Mouse (Mus musculus): Measurements from ENCODE around the gene Rpl38.

Rpl38 gene

DNA sequence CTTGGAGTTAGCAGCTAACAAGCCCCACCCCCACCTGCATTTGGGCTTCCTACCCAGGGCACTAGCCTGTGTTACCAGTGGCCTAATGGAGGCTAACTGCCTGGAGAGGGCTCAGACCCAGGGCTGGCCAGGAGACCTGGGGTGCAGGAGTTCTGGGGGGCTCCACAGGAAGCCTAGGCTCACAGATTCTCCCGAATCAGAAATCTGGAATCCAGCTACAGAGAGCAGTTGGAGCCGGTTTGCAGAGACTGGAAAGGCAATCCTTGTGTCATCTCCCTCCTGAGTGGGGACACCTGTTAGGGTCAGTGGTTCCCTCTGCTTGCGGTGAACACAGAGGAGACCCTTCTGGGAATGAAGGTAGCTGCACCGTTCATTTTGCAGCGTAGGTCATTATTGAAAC lies 12.7 kb downstream of the Rpl38 start:
- no peak for DNase-seq

DNA sequence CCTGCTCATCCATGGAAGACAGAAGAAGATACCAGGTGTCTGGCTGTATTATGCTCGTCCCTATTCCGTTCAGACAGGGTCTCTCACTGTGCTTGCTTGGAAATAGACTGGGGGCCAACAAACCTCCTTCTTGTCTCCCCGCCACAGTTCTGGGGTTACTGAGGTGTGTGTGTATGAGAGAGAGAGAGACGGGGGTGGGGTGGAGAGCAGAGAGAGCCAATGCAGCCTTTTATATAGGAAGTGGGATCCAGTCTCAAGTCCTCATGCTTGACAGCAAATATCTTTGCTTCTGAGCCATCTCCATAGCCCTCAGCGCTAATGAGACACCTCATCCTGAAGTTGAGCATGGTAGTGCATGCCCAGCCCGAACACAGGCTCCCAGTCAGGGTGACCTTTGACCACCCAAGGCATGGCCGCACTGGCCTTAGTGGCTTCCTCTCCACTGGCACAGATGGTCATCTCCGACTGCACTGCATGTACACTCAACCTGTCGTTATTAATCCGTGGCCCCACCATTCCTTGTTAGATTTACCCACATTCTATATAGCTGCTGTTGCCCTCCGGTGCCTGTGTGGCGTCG lies 14.1 kb downstream of the Rpl38 start:
- peak; percentile 44 to 68 for DNase-seq

DNA sequence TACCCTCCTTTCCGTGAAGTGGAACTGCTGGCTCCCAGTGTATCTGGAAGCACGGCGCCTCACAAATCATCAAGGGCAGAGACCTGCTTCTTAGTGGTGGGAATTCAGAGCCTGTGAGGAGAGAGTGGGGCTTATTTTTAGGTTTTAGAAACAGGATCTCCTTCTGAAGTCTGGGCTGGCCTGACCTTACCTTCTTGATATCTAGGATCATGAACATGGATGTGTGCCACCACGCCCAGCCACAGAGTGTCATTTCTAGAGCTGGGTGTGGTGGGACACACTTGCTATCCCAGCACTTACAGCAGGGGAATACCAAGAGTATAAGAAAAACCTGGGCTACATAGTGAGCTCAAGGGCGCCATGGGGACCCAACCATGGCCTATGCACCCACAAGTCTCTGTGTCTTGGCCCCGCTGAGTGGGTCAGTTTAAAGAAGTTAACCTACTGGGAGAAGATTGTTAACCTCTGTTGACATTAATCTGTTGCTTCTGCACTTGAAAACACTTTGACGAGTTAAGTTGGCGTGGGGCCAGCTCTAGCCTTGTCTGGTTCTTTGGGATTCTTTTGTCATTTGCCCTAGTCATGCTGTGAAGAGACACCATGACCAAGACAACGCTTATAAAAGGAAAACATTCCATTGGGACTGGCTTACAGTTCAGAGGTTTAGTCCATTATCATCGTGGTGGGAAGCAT lies 14.9 kb downstream of the Rpl38 start:
- DNase-seq, result peak in 1 of 2 experiments; percentile 40

DNA sequence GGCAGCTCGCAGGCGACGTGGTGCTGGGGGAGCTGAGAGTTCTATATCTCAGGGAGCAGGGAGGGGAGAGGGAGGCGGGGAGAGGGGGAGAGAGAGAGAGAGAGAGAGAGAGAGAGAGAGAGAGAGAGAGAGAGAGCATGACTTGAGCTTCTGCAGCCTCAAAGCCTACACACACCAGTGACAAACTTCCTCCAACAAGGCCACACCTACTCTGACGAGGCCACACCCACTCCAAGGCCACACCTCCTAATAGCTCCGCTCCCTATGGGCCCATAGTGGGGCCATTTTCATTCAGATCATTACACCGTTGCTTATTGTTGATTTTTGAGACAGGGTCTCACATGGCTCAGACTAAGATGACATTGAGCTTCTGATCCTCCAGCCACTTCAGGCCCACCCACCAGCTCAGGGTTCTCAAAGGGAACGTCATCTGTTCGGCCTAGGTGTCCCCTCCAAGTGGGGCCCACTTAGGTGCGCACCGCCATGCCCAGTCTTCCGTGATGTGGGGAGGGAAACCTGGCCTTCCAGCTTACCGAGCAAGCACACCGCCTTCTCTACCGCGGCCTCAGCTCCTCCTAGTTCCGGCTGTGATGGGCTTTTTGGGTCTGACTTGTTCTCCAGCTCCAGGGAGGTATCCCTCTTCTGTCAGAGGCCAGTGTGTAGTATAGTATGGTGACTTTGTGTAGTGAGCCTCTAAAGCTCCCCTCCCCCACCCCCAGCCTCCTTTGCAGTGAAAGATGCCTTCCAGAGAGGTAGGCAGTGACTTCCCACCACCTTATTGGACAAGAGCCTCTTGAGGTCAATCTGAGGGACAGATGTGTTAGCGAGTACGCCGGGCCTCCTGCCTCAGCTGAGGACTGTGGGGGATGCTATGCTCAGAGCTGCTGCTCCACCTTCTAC lies 15.6 kb downstream of the Rpl38 start:
- no peak for DNase-seq

DNA sequence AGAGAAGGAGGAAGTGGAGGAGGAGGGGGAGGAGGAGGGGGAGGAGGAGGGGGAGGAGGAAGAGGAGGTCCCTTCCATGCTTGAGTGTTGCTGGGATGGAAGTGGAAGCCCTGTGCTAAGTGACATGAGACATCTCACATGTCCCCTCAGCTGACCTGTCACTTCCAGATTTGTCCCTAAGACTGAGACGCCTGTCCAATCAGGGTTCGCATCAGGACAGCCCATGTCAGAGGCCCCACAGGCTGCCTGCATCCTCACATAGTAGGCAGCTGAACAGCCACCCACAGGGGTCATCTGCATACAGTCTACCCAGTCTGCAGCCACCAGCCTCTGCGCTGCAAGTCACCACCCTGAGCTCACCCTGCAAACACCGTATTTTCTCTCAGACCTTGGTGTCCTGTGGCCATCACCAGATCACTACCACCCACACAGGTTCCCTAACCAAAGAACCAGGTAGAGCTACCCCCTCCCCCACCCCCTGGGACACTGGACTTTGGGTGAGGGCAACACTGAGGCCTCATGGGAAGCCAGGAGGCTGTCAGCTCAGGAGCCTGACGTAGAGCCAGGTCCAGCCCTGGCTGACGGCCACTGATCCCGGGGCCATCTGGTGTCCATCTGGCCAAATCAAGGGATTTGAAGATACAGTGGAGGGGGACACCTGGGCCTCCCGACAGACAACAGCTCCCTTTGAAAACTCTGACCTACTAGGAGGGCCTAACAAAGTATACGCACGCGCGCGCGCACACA lies 16.5 kb downstream of the Rpl38 start:
- peak; percentile 79 to 93 for DNase-seq

DNA sequence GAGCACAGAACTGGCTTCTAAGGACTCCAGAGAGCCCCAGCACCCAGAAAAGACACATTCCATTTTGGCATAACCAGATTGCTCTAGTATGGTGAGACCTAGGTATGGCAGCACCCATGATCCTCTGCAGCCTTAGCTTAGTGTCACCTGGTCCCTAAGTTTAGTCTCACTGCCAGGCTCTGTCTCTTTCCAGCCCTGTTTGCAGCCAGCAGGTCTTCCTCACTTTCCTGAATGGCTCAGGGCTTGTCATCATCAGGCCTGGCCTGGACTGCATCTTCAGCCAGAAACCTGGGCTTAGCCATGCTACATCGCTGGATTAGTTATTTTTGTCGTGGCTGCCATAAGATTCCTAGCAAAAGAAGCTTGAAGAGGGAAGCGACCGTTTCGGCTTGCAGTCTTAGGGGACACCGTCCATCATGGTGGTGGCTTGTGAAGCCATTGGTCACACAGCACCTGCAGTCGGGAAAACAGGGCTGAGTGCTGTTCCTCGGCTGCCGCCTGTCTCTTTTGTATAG lies 17.3 kb downstream of the Rpl38 start:
- DNase-seq, result no peak

DNA sequence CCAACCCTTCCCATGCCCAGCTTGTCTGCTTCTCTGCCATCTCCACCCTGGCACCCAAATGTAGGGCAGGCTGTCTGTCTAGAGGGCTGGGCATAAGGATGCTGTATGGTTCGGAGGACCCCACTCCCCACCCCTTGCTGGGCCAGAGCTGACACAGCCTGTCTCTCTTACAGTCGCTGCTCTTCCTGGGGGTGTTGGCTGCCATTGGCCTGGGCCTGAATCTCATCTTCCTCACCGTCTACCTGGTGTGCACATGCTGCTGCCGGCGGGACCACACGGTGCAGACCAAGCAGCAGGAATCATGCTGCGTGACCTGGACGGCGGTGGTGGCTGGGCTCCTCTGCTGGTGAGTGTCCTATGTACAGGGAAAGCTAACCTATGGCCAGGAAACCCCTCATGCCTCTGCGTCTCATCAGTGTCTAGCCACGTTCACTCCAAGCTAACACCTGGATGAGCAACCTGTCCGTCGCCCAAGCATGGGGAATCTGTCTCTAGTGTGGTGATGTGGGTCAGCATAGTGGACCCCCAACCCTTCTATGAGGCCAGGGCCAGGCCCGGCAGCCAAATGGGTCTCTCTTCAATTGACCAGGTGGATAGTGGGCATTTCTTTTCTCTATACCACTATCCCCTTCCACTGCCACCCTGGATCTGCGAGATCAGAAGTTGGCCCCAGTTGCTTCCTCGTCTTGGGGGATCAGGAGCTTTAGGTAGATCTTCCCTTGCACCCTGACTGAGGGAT lies 18.1 kb downstream of the Rpl38 start:
- DNase-seq, result no peak

DNA sequence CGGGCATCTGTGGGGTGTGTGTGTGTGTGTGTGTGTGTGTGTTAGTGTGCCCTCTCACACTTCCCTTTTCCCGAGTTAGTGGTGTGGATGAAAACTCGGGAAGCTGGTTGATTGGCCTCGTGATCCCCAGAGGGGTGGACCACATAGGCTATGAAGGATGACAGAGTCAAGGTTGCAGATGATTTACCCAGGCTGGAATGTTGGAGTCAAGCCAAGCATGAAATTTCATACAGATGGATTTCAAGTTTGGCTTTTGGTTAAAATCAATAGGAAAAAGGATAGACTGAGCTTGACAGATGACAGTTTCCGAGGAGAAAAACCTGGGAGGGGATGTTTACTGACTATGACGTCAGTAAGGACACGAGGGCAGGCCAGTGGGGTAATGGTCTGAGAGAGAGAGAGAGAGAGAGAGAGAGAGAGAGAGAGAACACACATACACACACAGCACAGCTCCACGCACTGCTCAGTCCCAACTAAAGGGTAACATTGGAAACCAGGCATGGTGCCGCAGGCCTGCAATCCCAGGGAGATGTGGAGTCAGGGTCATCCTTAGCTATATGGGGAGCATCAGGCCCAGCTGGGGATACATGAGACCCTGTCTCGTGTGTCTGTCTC lies 19.4 kb downstream of the Rpl38 start:
- peak in 1 of 2 experiments; percentile 22 for DNase-seq

DNA sequence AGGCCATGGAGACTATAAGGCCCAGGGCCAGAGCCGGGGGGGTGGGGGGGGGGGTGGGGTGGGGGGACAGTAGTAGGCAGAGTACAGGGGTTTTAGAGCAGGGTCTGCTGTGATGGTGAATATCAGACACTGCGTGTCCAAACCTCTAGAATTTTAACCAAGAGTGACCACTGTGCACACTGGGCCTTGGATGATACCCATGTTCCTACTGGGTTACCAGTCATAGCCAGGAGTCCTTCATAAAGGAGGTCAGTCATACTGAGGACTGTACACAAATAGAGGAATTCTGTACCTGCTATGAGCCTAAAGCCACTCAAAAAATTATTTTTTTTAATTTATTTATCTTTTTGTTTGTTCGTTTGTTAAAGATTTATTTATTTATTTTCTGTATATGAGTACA lies 20.4 kb downstream of the Rpl38 start:
- DNase-seq, result no peak

DNA sequence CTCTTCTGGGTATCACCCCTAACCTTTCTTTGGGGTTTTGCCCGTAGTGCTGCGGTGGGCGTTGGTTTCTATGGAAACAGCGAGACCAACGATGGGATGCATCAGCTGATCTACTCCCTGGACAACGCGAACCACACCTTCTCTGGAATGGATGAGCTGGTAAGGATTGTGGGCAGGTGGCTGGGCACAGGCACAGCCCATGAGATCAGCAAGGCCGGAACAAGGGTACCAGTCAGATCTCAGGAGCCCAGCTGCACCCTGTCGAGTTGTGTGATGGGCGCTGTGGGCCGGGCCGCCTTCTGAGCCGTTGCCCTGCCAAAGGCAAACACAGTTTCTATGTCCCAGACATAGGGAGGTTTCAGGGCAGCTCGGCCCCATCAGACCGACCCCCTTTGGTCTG lies 21.9 kb downstream of the Rpl38 start:
- no peak for DNase-seq

DNA sequence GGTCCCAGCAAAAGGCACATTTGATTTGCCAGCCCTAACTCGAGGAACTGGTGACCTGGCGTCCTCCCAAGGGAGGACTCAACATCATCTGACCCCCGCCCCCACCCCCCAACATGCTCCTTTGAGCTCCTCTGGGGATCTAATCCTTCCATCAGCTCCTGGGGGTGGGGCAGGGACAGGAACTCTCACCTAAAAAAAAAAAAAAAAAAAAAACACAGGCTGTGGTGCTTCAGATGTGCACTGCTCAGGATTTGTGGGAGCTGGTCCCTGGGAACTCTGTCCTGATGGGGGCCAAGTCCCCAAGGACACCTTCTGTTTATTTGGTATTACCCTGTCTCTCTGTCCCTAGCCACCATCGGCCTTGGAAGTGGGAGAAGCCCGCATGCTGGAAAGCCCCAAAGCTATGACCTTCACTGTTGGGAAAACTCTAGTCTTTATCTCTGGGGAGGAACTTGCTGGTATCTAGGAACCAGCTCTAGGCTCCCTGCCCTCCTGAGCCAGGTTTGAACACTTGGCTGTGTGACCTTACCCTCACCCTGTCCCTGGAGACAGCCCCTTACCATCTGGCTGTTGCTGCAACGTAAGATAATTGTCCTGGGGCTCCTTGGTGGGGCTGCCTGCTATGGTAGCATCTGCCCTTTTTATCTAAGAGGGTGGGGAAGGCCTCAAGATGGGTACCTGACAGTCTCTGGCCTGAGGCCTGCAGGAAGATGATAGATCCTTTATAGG lies 23.3 kb downstream of the Rpl38 start:
- no peak for DNase-seq

DNA sequence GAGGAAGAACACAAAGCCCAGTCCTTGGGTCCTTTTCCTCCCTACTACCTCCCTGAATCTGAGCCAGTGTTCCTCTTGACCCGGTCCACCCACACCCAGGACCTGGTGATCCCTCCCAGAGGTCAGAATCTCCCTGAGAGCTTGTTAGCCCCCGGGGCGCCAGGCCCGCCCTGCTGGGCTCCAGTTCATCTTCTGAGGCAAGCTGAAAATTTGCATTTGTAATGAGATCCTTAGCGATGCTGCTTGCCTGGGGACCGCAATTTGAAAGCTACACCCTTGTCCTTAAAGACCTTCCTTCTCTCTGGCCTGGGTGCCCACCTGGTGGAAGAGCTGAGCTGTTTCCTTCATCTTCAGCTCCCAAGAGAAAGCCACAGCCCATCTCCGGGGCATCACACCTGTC lies 24.3 kb downstream of the Rpl38 start:
- DNase-seq, result no peak

DNA sequence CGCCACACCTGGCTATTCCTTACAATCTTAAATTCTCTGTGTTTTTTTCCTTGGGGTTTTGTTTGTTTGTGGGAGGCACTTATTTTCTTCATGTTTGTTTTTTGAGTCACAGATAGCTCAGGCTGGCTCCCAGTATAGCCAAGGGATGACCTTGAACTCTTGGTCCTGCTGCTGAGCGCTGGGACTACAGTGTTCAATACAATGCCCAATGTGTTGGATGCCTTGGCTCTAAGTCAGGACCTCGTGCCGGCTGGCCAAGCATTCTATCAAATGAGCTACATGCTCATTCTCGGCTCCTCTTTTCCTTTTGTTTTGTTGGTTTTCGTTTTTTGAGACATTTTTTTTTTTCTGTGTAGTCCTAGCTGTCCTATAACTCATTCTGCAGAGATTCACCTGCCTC lies 25.1 kb downstream of the Rpl38 start:
- no peak for DNase-seq

DNA sequence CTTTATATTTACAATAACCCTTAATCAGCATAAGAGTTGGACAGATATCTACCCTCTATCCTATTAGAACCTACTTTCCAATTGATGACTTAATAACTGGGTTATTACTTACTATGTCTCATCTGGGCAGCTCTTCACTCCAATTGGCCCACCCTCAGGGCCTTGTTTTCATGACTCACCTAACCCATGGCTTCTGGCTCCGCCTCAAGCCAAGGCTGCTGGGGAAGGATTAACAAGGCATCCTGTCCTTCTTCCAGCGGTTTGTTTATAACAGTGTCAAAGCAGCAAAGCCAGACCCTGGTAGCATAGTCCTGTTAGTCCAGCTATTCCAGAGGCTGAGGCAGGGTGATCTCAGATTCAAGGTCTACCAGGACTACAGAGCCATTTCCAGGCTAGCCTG lies 26.1 kb downstream of the Rpl38 start:
- DNase-seq, result no peak

DNA sequence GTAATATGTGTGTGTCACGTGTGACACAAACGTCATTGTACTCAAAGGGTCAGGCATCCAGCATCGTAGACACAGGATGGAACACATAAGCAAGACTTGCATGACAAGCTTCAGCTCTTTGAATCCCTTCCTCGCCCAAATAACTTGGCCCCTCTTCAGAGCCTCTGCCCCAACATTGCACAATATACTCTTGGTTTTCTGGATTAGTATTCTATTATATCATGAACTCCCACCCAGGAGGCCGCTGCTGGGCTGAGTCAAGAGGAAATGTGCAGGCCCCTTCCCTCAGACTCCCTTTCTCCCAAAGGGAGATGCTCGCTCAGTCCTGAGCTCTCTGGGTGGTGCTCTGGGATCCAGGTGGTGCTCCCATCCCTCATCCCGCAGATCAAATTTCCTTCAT lies 30.2 kb downstream of the Rpl38 start:
- no peak for DNase-seq

DNA sequence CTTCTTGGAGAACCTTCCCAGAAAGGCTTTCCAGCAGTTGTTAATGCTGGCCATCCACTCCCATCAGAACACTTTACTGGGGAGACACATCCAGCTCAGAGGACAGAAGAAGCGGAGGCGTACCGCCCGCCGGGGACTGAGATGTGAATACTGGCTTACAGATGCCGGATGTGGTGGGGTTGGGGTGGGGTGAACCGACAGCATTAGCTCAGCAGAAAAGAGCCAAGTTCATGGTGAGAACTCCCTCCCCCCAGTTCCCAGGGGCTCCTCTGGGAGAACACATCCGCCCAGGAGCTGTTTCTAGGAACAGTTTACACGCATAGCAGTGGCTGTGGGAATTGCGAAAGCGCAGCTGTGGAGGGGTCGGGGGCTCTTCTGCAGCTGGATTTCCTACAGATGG lies 31.2 kb downstream of the Rpl38 start:
- DNase-seq, result peak; percentile 51 to 80

DNA sequence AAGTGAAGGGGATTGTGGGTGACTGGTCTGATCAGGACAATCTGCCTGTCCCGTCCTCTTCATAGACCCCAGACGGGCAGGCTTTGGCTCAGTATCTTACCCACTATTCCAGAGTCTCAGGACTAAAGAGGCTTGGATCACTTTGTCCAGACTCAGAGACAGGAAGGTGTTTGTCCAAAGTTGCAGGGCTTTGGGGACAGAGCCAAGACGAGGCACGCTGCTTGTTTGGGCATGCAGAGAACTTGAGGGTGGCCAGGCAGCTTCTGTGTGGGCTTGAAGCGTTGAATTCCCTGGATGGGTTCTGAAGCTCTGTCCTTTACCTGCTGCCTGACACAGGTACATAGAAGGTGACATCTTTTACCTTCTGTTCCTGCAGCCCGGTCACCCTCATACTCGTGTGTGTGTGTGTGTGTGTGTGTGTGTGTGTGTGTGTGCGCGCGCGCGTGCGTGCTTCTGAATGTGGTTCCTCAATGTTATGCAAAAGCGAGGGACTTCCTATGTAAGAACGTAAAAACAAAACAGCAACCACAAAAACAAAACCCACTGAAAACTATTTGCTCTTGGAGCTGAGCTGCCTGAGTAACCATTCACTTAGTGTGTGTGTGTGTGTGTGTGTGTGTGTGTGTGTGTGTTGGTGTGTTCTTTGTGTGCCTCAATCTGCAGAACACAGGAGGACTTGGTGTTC lies 34.1 kb downstream of the Rpl38 start:
- DNase-seq, result no peak

DNA sequence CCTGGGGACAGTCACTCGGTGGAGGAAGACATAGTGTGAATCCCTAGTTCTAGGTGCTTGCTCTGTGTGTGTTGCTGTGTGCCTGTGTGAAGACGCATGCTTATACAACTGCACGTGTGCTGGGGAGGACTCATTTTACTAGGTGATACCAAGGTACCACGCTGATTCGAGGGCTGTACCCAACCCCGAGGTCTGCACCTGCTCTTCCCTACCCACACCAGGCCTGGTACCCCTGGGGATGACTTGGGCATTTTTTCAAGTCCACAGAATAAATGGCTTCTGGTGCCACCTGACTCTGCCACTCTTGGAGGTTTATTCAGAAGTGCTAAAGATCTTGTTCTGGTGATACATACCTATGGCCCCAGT lies 34.7 kb downstream of the Rpl38 start:
- DNase-seq, result no peak

DNA sequence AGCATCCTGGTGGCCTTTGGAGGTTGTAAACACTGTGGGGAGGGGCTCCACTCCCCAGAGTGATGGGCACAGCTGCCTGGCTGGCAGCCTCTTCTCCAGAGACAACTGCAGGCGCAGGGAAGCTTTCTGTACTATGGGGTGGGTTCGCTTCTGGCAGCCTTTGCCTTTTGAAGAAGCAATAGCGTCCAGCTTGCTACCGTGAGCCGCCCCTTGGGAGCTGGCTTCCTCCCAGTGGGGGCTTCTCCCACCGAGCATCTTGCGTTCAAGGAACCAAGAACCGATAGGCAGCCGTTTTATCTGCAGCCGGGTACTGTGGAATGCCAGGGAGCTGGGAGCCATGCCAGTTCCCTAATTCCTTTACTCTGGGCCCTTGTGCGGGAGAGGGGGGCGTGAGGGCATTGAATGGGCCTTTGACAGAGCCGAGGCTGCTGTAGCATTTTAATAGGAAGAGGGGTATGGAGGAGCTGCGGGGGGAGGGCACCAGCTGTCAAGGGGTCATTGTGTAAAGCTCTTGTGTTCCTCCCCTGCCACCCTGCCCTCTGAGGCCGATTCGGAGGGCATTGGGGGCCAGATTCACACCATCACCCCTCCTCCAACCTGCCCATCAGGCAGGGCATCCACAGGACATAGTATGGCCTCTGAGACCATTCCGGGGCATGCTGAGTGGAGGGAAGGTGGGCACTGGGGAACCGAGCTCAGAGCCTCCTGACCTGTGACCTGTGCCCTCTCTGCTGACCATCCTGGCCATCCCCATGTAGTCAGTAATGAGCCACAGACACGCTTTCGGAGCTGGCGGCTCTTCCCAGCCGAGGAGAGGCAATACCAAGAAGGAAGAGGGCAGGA lies 36.0 kb downstream of the Rpl38 start:
- no peak for DNase-seq

DNA sequence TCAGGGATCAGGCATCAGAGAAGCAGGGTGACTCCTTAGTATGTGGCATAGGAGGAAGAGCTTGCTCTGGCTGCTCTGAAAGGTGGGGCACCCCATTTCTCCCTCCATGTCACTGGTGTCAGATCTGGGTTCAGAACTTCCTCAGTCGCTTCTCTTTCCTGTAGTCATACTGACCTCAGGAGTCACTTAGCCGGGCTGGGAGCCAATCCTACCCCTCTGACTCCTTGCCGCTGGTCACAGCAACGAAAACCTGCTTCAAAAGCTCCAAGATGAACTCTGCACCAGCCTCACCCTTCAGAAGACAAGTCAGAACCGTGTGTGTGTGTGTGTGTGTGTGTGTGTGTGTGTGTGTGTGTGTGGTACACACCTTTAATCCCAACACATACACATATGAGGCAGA lies 38.0 kb downstream of the Rpl38 start:
- DNase-seq, result no peak
